Mouse (Mus musculus) lung, postnatal 14 days (tissue): ENCODE measurements around the gene Usp32.
"Not testable (repeated sequence)": the region's sequence is repeated elsewhere in the genome, so short reads cannot be mapped to it uniquely, and the experiment has no call there.

Experiments
- DNase-seq: peaks from one replicate; pipeline ENCODE4 v3.0.0; 2021

Usp32 gene

GRCm38 (mm10) chr11:85139581-85140540 lies at the start of gene Usp32:
TSS of gene Usp32 (minus strand) at chr11:85140161.
- peak; percentile 97 for DNase-seq

DNA sequence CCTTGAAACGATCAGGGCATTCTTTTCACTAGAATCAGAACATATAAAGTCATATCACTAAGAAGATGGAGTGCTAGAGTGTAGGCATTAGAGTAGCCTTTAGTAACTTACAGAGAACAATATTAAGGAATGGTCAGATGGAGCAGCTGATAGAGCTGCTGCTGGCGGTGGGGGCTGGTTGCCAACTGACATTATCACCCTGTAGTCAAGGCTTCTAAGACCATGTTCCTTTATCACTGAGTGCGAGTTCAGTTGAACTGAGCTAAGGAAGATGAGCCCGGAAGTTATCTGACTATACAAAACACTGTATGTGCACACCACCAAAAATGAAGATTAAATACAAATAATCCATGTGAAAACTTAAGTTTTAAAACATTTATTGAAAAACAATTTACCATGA lies 49.1 kb upstream of the Usp32 start:
- DNase-seq, result no peak

DNA sequence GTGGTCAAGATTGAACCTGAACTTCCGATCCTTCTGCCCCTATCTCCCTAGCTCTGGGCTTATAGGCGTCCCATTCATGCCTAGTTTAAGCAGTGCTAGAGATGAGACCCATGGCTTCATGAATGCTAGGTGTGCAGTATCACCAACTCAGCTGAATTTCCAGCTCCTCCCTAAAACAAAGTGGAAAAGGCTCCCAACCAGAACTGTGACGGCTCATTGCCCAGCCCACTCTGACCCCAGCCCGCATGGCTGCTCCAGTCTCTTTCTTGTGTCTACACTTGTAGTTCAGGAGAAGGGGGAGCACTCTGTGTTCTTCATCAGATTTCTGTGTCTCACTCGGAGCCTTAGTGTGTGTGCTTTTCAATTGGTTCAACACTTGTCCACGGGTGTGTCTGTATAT lies 44.9 kb upstream of the Usp32 start:
- DNase-seq, result no peak

DNA sequence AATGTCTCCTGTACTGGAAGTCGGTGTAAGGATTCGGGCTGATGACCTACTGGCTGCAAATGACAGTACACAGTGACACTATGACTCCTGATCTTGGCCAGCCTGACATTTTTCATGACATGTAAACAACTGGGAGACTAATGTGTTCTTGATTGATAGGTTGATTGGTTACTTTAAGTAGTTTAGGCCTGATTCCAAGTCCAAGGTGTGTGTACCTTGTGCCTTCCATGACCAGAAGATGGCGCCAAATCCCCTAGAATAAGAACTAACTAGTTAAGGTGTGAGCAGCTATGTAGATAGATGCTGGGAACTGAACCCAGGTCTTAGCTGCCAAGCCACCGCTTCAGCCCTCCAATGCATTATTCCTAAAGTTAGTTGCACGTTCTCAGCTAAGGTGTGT lies 44.1 kb upstream of the Usp32 start:
- DNase-seq, result peak; percentile 66

DNA sequence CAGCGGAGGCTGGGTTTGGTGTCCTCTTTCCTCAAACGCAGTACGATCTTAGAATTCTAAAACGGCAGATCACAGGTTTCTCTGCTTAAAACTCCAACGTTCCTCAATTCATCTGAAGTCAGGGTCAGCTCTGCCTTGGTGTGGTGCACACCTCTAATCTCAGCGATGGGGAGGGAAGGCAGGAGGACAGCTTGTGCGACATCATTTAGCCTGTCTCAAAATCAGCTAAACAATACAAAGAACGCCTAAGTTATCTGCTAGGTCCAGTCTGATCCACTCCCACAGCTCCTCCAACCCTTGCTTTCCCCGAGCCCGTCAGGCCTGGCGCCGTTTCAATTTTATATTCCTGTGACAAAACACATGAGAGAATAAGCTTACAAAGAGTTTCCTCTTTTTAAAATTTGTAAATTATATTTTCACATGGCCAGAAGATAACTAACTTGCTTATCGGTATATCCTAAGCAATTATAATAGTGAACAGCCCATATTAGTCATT lies 43.4 kb upstream of the Usp32 start:
- peak; percentile 11 for DNase-seq

DNA sequence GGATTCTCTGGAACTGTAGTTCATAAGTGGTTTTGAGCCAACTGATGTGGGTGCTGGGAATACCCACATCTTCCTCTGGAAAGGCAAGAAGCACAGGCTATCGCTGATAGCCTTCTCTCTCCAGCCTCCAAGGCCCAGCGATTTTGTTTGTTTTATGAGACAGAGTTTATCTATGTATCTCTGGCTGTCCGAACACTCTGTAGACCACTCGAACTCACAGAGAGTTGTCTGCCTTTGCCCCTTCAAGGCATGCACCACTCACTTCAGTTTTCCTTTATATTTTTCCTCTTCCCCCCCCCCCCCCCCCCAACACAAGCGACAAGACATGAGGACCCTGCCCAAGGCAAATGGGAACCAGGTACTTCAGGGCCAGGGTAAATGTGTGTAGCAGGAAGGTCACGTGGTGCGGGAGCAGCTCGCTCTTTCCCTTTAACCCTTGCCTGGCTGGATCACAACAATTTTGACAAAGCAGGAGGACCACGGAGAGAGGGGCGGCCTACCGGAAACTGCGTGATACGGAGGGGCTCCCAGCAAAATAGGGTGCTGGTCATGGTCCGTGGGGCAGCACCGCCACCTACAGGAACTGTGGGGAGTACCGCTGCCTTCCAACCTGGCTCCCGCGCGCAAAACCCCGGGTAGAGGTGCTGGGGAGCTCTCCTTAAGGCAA lies 42.8 kb upstream of the Usp32 start:
- peak; percentile 75 for DNase-seq

- no peak for DNase-seq
These were observed 38.5 kb upstream of the Usp32 start for GRCm38 (mm10) chr11:85178413-85178812.

- no peak for DNase-seq
These were observed 37.8 kb upstream of the Usp32 start for GRCm38 (mm10) chr11:85177761-85178160.

GRCm38 (mm10) chr11:85175941-85176340 lies 36.0 kb upstream of the Usp32 start:
- DNase-seq, result no peak

- no peak for DNase-seq
These were observed 30.9 kb upstream of the Usp32 start for GRCm38 (mm10) chr11:85170833-85171232.

GRCm38 (mm10) chr11:85170058-85170740 lies 30.2 kb upstream of the Usp32 start, which contains the start of gene 1700125H20Rik:
TSS of gene 1700125H20Rik (plus strand) at chr11:85170404.
- DNase-seq, result peak; percentile 96

GRCm38 (mm10) chr11:85167503-85167902 lies 27.5 kb upstream of the Usp32 start:
- no peak for DNase-seq

DNA sequence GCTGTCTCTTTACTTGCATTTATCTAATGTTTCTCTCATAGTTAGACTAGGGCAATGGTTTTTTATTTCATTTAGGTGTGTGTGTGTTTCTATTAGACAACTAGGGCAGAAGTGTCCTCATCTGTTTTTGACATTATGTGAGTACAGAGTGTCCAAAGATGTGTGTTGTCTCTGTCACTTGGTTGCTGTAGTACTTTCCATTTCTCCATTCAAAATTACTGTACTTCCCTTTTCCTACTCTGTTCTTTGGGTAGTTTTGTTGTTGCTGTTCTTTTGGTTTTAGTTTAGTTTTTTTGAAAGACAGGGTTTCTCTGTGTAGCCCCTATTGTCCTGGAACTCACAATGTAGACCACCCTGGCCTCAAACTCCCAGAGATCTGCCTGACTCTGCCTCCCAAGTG lies 24.4 kb upstream of the Usp32 start:
- no peak for DNase-seq

- DNase-seq, result not testable (repeated sequence)
These were observed 23.1 kb upstream of the Usp32 start for GRCm38 (mm10) chr11:85163014-85163413.

- DNase-seq, result no peak
These were observed 17.3 kb upstream of the Usp32 start for GRCm38 (mm10) chr11:85157301-85157700.

- DNase-seq, result no peak
These were observed 12.4 kb upstream of the Usp32 start for GRCm38 (mm10) chr11:85152256-85152930.

- DNase-seq, result peak; percentile 2
These were observed 1.0 kb downstream of the Usp32 start for GRCm38 (mm10) chr11:85138776-85139474.

DNA sequence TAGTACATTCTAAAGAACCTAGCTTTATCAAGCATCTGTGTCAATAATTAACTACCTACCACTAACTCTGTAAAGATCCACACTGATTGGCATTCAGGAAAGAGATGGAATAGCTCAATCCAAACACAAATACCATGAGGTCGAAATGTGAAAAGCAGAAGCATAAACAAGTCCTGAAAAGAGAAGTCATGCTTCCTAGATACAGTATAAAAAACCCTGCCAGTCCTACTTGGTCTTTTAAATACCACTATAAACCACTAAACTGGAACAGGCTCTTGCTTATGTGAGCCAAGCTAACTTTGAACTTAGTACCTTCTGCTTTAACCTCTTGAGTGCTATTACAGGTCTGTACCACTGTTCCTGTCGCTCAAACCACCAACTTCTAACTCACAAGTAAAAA lies 8.4 kb downstream of the Usp32 start:
- DNase-seq, result no peak

DNA sequence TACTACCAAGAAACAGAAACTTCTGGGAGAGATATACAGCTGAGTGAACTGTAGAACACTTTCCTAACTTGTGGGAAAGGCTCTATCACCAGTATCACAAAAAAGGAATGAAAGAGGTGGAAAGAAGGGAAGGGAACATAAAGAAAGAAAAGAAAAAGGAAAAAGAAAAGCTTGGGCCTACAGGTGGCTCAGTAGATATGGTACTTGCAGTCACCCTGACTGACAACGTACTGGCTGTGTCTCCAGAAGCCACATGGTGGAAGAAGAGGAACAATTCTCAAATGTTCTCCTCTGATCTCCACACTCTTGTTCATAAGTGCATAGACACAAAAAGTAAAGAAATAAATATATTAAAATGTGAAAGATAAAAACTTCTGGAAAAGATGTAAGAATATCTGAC lies 11.1 kb downstream of the Usp32 start:
- DNase-seq, result no peak

GRCm38 (mm10) chr11:85126257-85127102 lies 13.5 kb downstream of the Usp32 start:
- DNase-seq, result no peak
